Mouse (Mus musculus): ENCODE measurements around the gene Orc5. TPM values are rescaled to one million over a fixed set of nuclear protein-coding genes. Genes with fewer than 3 reads are reported as not detected.

Gene Orc5
- total RNA-seq, 2 experiments from 2014 or later, result 18.1 to 20.0 TPM

Other genes starting within 250 kb of the Orc5 start
- gene Reln, start 205.7 kb downstream of the Orc5 start, total RNA-seq (2021), result 10 to 100 TPM; 86.9 to 87.4 TPM
- 10 to 100 TPM; 25.7 to 27.1 TPM for gene Lhfpl3, start 195.6 kb upstream of the Orc5 start, total RNA-seq (2021)